Mouse (Mus musculus) kidney, adult 2 months (tissue): ENCODE results near the gene Phkb. TPM values are rescaled to one million over a fixed set of nuclear protein-coding genes. Genes with fewer than 3 reads are reported as not detected.

Source experiments
- DNase-seq: peaks from one replicate; pipeline ENCODE4 v3.0.0; 2021
- H3K27ac ChIP-seq: fragments of 200-500 bp; 2 replicates; pipeline ENCODE4 v1.5.1; 2012; ENCODE audit warnings: low read depth, low read length, control low read depth, inconsistent platforms; ENCODE audit not compliant: insufficient read depth
- H3K27me3 ChIP-seq: fragments of 200-500 bp; replicated peaks from 2 replicates; pipeline ENCODE4 v1.6.1; 2012; ENCODE audit warnings: mild to moderate bottlenecking, moderate library complexity, low read length, inconsistent platforms; ENCODE audit not compliant: control insufficient read depth, insufficient read depth
- H3K36me3 ChIP-seq: fragments of 200-500 bp; 2 replicates; pipeline ENCODE4 v1.6.1; 2012; ENCODE audit warnings: mild to moderate bottlenecking, moderate library complexity, low read length, inconsistent platforms; ENCODE audit not compliant: control insufficient read depth, insufficient read depth
- H3K4me1 ChIP-seq: fragments of 200-500 bp; 2 replicates; pipeline ENCODE4 v1.6.1; 2011; ENCODE audit warnings: low read length; ENCODE audit not compliant: control insufficient read depth, insufficient read depth
- H3K4me3 ChIP-seq: fragments of 200-500 bp; 2 replicates; pipeline ENCODE4 v1.5.1; 2011; ENCODE audit warnings: mild to moderate bottlenecking, low read depth, low read length, control low read depth; ENCODE audit not compliant: insufficient read depth
- CTCF ChIP-seq: fragments of 200-500 bp; conservative IDR thresholded peaks from 2 replicates; pipeline ENCODE4 v1.5.1; 2011; ENCODE audit warnings: low read depth, mild to moderate bottlenecking, control low read depth, low read length, moderate library complexity, mixed read lengths; ENCODE audit not compliant: insufficient read depth, insufficient read length
- POLR2A ChIP-seq: fragments of 200-500 bp; IDR thresholded peaks from one replicate; pipeline ENCODE4 v1.6.1; 2011; ENCODE audit warnings: low read depth, low read length, control low read depth
- WGBS: fragments of 180-500 bp; shearing (Covaris S2); methylation state at CpG from one replicate; pipeline ENCODE4 v1.1.7; 2018; 5-methylcytosine and 5-hydroxymethylcytosine counted together
- polyA plus RNA-seq: library from polyadenylated mRNA; depleted of rRNA; stranded (reverse); fragments of >200 nt; gene quantifications from 2 replicates; pipeline ENCODE4 v1.2.3, GENCODE M21; 2012; rRNA removed

Gene Phkb
- polyA plus RNA-seq, 1 experiment = 14.8 TPM

- Histone ChIP-seq H3K4me1 (no peaks in the 10 kb centered on the region), H3K36me3 (no peaks in the 10 kb centered on the region), H3K27me3 (no peaks in the 10 kb centered on the region), H3K4me3 (no peak overlapping the region), H3K27ac (no peak overlapping the region)
- no peak for TF ChIP-seq CTCF
- TF ChIP-seq POLR2A = no peak
- DNase-seq = no peak
- WGBS = 81% methylated on average over 2 of the region's 2 CpGs
Measured at GRCm38 (mm10) chr8:86086791-86087190, 246.0 kb downstream of the Phkb start.

GRCm38 (mm10) chr8:86087468-86087867 lies 246.7 kb downstream of the Phkb start:
- 71% methylated on average over 1 of the region's 1 CpGs for WGBS
- H3K27ac ChIP-seq = no peak overlapping the region
- H3K27me3 ChIP-seq = no peaks in the 10 kb centered on the region
- no peaks in the 10 kb centered on the region for H3K36me3 ChIP-seq
- TF ChIP-seq POLR2A (no peak), CTCF (no peak)
- no peak for DNase-seq
- no peaks in the 10 kb centered on the region for H3K4me1 ChIP-seq
- no peak overlapping the region for H3K4me3 ChIP-seq

- WGBS = 83% methylated on average over 10 of the region's 10 CpGs
- no peak overlapping the region for H3K27ac ChIP-seq
- no peaks in the 10 kb centered on the region for H3K36me3 ChIP-seq
- DNase-seq = no peak
- H3K4me1 ChIP-seq = no peaks in the 10 kb centered on the region
- H3K27me3 ChIP-seq = no peaks in the 10 kb centered on the region
- TF ChIP-seq POLR2A = no peak
- TF ChIP-seq CTCF = no peak
- no peak overlapping the region for H3K4me3 ChIP-seq
Measured at GRCm38 (mm10) chr8:86090666-86091065, 249.9 kb downstream of the Phkb start.

Other genes with a start within 250 kb of the Phkb start
- gene Neto2, start 140.0 kb upstream of the Phkb start, polyA plus RNA-seq = 0.09 and 0.14 TPM in 2 replicates
- gene Itfg1, start within 50 bp of the Phkb start, polyA plus RNA-seq = 37.4 and 39.2 TPM in 2 replicates